Mouse (Mus musculus): ENCODE results near the gene Wdr72.

DNA sequence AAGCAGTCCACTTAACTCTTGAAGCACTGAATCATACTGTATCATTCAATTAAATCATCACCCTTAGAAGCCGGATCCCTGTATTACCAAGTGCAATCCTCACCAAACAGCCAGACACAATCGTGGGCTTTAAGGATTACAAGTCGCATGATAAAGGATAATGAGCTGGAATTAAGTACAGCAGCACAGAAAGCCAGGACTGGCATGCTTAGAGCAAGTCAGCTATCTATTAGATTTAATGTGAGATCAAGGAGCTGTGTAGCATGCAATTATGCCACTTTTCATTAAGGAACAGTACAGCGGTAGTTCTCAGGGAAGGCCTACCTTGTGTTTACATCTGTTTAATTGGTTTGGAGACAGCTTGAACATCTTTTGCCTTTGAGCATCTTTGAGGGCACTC lies 148.2 kb downstream of the Wdr72 start:
- TF ChIP-seq CTCF (IDR thresholded peaks at IDR 0.05; ENCODE audit: borderline replicate concordance, insufficient read depth, low read depth, low read length) = no peak
- TF ChIP-seq POLR2A (IDR thresholded peaks at IDR 0.05; ENCODE audit: borderline replicate concordance, insufficient read depth, low read length) = no peak
